Mouse (Mus musculus): Measurements from ENCODE around the gene Dtx2. TPM values are rescaled to one million over a fixed set of nuclear protein-coding genes. Genes with fewer than 3 reads are reported as not detected.
"Not testable (repeated sequence)": the region's sequence is repeated elsewhere in the genome, so short reads cannot be mapped to it uniquely, and the experiment has no call there.

The Dtx2 gene
- polyA plus RNA-seq, 1 experiment = 75.3 TPM

DNA sequence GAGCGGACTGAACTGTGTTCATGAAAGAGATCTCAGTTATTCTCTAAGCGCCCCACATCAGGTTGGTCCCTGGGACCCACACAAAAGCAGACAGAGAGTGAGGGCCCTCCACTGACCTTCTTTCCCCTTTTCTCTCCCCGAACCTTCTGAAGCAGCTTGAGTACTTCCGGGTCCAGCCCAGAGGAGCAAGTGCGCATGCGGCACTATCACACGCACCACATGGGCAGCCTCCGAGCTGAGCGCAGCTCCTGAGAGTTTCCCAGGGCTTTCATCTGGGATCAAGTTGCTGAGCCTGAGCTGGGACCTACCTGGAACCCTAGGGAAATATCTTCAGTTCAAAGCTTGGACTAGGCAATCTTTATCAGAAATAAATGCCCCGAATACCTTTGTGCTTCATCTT lies 69.3 kb downstream of the Dtx2 start:
- Histone ChIP-seq H3K36me3 (ENCODE audit: control insufficient read depth, insufficient read depth, low read length) (no peaks in the 10 kb centered on the region), H3K4me1 (replicated peaks; ENCODE audit: control insufficient read depth, insufficient read depth, low read length) (no peaks in the 10 kb centered on the region), H3K27me3 (ENCODE audit: control insufficient read depth, insufficient read depth, low read length) (no peaks in the 10 kb centered on the region), H3K27ac (ENCODE audit: control insufficient read depth, insufficient read depth, low read length) (no peak overlapping the region), H3K4me3 (ENCODE audit: control insufficient read depth, insufficient read depth, low read length) (no peak overlapping the region)
- TF ChIP-seq CTCF (IDR thresholded peaks at IDR 0.05; ENCODE audit: borderline replicate concordance, control insufficient read depth, extremely low read depth, insufficient read depth, low read length, poor library complexity) (no peak), POLR2A (IDR thresholded peaks at IDR 0.05; ENCODE audit: control insufficient read depth, extremely low read depth, insufficient read depth, low read length, poor library complexity) (no peak)
- DNase-seq = no peak
- 90% methylated on average over 10 of the region's 10 CpGs for WGBS

DNA sequence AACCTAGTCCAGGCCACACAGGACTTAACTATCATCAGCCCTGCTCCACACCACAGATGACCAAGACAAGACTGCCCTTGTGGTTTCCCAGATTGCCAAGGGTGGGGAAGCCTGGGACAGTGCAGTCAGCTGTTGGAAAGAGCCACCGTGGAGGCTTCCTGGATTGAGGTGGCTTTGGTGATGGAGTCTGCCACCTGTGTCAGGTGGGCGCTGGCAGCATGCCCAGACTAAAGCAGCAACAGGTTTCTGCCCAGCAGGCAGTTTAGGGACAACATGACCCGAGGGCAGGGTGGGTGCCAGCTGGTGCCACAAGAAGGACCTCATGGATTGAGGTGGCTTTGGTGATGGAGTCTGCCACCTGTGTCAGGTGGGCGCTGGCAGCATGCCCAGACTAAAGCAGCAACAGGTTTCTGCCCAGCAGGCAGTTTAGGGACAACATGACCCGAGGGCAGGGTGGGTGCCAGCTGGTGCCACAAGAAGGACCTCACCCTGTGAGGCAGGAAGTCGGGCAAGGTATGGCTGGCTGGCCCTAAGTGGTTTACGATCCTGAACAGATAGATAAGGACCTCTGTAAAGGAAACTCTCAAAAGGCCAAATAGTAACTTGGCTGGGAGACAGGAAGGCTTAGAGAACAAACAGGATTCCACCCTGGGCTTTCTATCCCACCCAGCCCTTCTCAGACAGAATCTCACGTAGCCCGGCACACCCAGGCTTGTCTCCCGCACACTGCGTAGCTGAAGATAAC lies 72.0 kb downstream of the Dtx2 start:
- 21% methylated on average over 11 of the region's 11 CpGs for WGBS

DNA sequence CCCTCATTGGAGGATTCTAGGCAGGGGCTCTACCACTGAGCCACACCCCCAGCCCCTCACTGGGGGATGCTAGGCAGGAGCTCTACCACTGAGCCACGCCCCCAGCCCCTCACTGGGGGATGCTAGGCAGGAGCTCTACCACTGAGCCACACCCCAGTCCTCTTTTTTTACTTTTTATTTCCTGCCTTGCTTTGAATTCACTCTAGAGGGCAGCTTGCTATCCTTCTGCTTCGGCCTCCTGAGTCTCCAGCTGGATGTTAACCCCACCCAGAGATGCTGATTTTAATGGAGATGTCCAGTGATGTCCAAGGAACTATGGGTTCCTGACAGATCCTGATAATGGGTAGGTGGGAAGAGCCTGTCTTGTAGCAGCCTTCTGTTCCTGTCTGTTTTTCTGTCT lies 74.8 kb downstream of the Dtx2 start:
- no peaks in the 10 kb centered on the region for H3K27me3 ChIP-seq (ENCODE audit: control insufficient read depth, insufficient read depth, low read length)
- no peak for DNase-seq
- H3K27ac ChIP-seq (ENCODE audit: control insufficient read depth, insufficient read depth, low read length) = no peak overlapping the region
- H3K4me3 ChIP-seq (ENCODE audit: control insufficient read depth, insufficient read depth, low read length) = no peak overlapping the region
- H3K36me3 ChIP-seq (ENCODE audit: control insufficient read depth, insufficient read depth, low read length) = no peaks in the 10 kb centered on the region
- no peak for TF ChIP-seq POLR2A (IDR thresholded peaks at IDR 0.05; ENCODE audit: control insufficient read depth, extremely low read depth, insufficient read depth, low read length, poor library complexity)
- TF ChIP-seq CTCF (IDR thresholded peaks at IDR 0.05; ENCODE audit: borderline replicate concordance, control insufficient read depth, extremely low read depth, insufficient read depth, low read length, poor library complexity) = no peak
- H3K4me1 ChIP-seq (replicated peaks; ENCODE audit: control insufficient read depth, insufficient read depth, low read length) = no peaks in the 10 kb centered on the region
- WGBS = 80% methylated on average over 2 of the region's 2 CpGs

More for the DNA sequence above, 72.0 kb downstream of the Dtx2 start:
- H3K36me3 ChIP-seq (ENCODE audit: control insufficient read depth, insufficient read depth, low read length); H3K27me3 ChIP-seq (ENCODE audit: control insufficient read depth, insufficient read depth, low read length); H3K4me3 ChIP-seq (ENCODE audit: control insufficient read depth, insufficient read depth, low read length); DNase-seq; H3K27ac ChIP-seq (ENCODE audit: control insufficient read depth, insufficient read depth, low read length); H3K4me1 ChIP-seq (replicated peaks; ENCODE audit: control insufficient read depth, insufficient read depth, low read length): not testable (repeated sequence)

DNA sequence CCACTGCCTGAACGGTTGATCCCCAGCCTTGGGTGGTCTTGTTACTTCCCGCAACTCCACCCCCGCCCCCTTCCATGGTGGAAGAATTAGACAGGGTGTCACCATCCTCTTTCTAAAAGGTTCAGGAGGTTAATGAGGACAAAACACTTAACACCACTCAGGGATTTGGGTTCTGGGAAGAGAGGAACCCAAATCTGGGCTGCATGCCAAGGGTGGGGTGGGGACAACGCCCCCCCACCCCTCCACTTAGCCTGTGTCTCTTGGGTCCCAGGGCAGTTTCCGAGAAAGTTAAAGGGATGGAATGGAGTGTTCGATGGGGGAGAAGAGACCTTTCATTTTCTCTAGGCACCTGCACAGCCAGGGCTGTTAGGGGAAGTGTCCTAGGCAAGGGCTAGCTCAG lies 78.5 kb downstream of the Dtx2 start:
- H3K27ac ChIP-seq (ENCODE audit: control insufficient read depth, insufficient read depth, low read length) = no peak overlapping the region
- TF ChIP-seq POLR2A (IDR thresholded peaks at IDR 0.05; ENCODE audit: control insufficient read depth, extremely low read depth, insufficient read depth, low read length, poor library complexity) (no peak), CTCF (IDR thresholded peaks at IDR 0.05; ENCODE audit: borderline replicate concordance, control insufficient read depth, extremely low read depth, insufficient read depth, low read length, poor library complexity) (no peak)
- H3K4me3 ChIP-seq (ENCODE audit: control insufficient read depth, insufficient read depth, low read length) = no peak overlapping the region
- H3K27me3 ChIP-seq (ENCODE audit: control insufficient read depth, insufficient read depth, low read length) = no peaks in the 10 kb centered on the region
- 67% methylated on average over 6 of the region's 6 CpGs for WGBS
- H3K4me1 ChIP-seq (replicated peaks; ENCODE audit: control insufficient read depth, insufficient read depth, low read length) = peaks cover 8% of the 10 kb centered on the region
- no peak for DNase-seq
- no peaks in the 10 kb centered on the region for H3K36me3 ChIP-seq (ENCODE audit: control insufficient read depth, insufficient read depth, low read length)

DNA sequence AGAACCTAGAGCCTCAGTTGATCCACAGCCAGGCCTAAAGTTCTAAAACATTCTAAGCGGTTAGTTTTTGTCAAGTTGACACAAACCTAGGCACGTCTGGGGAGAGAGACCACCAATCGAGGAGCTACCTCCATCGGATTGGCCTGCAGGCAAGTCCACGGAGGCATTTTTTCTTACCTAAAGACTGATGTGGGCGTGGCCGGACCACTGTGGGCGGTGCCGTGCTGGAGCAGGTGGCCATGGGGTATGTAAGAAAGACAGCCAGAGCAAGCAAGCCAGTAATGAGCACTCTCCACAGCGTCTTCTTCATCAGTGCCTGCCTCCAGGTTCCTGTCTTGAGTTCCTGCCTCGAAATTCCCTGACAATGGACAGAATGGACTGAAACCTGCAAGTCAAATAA lies 78.9 kb downstream of the Dtx2 start:
- Histone ChIP-seq H3K4me3 (ENCODE audit: control insufficient read depth, insufficient read depth, low read length) (no peak overlapping the region), H3K27ac (ENCODE audit: control insufficient read depth, insufficient read depth, low read length) (no peak overlapping the region), H3K36me3 (ENCODE audit: control insufficient read depth, insufficient read depth, low read length) (no peaks in the 10 kb centered on the region), H3K27me3 (ENCODE audit: control insufficient read depth, insufficient read depth, low read length) (no peaks in the 10 kb centered on the region), H3K4me1 (replicated peaks; ENCODE audit: control insufficient read depth, insufficient read depth, low read length) (peaks cover 8% of the 10 kb centered on the region)
- TF ChIP-seq POLR2A (IDR thresholded peaks at IDR 0.05; ENCODE audit: control insufficient read depth, extremely low read depth, insufficient read depth, low read length, poor library complexity) (no peak), CTCF (IDR thresholded peaks at IDR 0.05; ENCODE audit: borderline replicate concordance, control insufficient read depth, extremely low read depth, insufficient read depth, low read length, poor library complexity) (no peak)
- WGBS = 88% methylated on average over 11 of the region's 11 CpGs
- no peak for DNase-seq

DNA sequence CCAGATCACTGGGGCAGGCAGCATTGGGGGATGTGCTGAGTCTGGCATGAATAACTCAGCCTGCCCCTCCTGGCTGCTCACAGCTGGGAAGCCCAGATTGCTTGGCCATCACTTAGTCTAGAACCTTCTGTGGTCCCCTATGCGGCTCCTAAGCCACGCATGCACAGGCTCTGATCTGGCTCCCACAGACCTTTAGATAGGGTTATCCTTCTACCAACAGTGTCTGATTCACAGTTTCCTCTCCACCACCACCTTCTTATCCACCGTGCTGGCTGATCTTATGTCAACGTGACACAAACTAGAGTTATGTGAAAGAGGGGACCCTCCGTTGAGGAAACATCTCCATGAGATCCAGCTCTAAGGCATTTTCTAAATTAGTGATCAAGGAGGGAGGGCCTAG lies 80.5 kb downstream of the Dtx2 start:
- no peaks in the 10 kb centered on the region for H3K27me3 ChIP-seq (ENCODE audit: control insufficient read depth, insufficient read depth, low read length)
- TF ChIP-seq CTCF (IDR thresholded peaks at IDR 0.05; ENCODE audit: borderline replicate concordance, control insufficient read depth, extremely low read depth, insufficient read depth, low read length, poor library complexity) (no peak), POLR2A (IDR thresholded peaks at IDR 0.05; ENCODE audit: control insufficient read depth, extremely low read depth, insufficient read depth, low read length, poor library complexity) (no peak)
- no peak for DNase-seq
- WGBS = 93% methylated on average over 5 of the region's 5 CpGs
- no peak overlapping the region for H3K4me3 ChIP-seq (ENCODE audit: control insufficient read depth, insufficient read depth, low read length)
- H3K27ac ChIP-seq (ENCODE audit: control insufficient read depth, insufficient read depth, low read length) = no peak overlapping the region
- H3K36me3 ChIP-seq (ENCODE audit: control insufficient read depth, insufficient read depth, low read length) = no peaks in the 10 kb centered on the region
- peaks cover 8% of the 10 kb centered on the region for H3K4me1 ChIP-seq (replicated peaks; ENCODE audit: control insufficient read depth, insufficient read depth, low read length)

DNA sequence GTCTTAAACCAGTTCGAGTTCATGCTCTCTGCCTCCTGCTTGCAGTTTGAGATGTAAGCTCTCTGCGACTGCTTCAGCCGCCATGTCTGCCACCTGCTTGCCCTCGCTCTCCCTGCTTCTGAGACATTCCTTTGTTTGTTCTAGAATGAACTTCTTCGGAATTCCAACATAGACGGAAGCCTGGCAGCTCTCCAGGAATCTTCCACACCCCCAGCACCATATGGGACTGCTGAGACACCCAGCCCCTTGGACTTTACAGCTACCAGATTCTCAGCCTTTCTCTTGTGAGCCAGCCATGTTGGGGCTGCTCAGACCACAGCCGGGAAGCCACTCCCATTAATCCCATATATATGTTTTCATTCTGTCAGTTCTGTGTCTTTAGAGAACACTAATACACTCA lies 81.7 kb downstream of the Dtx2 start:
- WGBS = 85% methylated on average over 7 of the region's 7 CpGs
- no peak overlapping the region for H3K27ac ChIP-seq (ENCODE audit: control insufficient read depth, insufficient read depth, low read length)

More for the DNA sequence above, 81.7 kb downstream of the Dtx2 start:
- Histone ChIP-seq H3K27me3 (ENCODE audit: control insufficient read depth, insufficient read depth, low read length) (no peaks in the 10 kb centered on the region), H3K4me1 (replicated peaks; ENCODE audit: control insufficient read depth, insufficient read depth, low read length) (peaks cover 8% of the 10 kb centered on the region), H3K4me3 (ENCODE audit: control insufficient read depth, insufficient read depth, low read length) (no peak overlapping the region), H3K36me3 (ENCODE audit: control insufficient read depth, insufficient read depth, low read length) (no peaks in the 10 kb centered on the region)
- TF ChIP-seq POLR2A (IDR thresholded peaks at IDR 0.05; ENCODE audit: control insufficient read depth, extremely low read depth, insufficient read depth, low read length, poor library complexity) (no peak), CTCF (IDR thresholded peaks at IDR 0.05; ENCODE audit: borderline replicate concordance, control insufficient read depth, extremely low read depth, insufficient read depth, low read length, poor library complexity) (no peak)
- no peak for DNase-seq
